8 mouse cellular contexts compared by ENCODE assay signal in genomic region chr2:154437191-154437527, GRCm38 (mm10). TPM values are rescaled to one million over a fixed set of nuclear protein-coding genes. Genes with fewer than 3 reads are reported as not detected.
DNase-seq lines count a peak whose midpoint lies in the region; ATAC-seq and TF ChIP-seq lines count a peak whose summit lies in the region.

No protein-coding gene starts in this region.

- H3K4me3 ChIP-seq in lung, embryonic 16.5 days (ENCODE audit: low read length): peak overlapping the region; percentile 98
- peak overlapping the region; percentile 77 for H3K4me3 ChIP-seq in embryonic fibroblast, embryonic 13.5 days (ENCODE audit: insufficient read depth, low read length)
- H3K4me3 ChIP-seq in limb, embryonic 10.5 days: peak overlapping the region; percentile 95
- peak overlapping the region; percentile 92 for H3K4me3 ChIP-seq in neural tube, embryonic 15.5 days (replicated peaks)

- peak overlapping the region; percentile 95 for H3K27ac ChIP-seq in lung, embryonic 16.5 days (ENCODE audit: low read length)
- H3K27ac ChIP-seq in embryonic fibroblast, embryonic 13.5 days (ENCODE audit: insufficient read depth, low read length): 0 out of 2 replicates have a peak overlapping the region, but pooled peaks have one; percentile 79
- peak overlapping the region; percentile 97 for H3K27ac ChIP-seq in limb, embryonic 10.5 days
- H3K27ac ChIP-seq in neural tube, embryonic 15.5 days (replicated peaks): no peak overlapping the region

- no peak for TF ChIP-seq POLR2A in embryonic fibroblast, embryonic 13.5 days (IDR thresholded peaks at IDR 0.05; ENCODE audit: low read depth, low read length)

- TF ChIP-seq CTCF in embryonic fibroblast, embryonic 13.5 days (IDR thresholded peaks at IDR 0.05; ENCODE audit: borderline replicate concordance, insufficient read depth, low read length): no peak

- no peaks in the 10 kb centered on the region for H3K36me3 ChIP-seq in lung, embryonic 16.5 days (ENCODE audit: control insufficient read depth, insufficient read depth, low read length)
- H3K36me3 ChIP-seq in limb, embryonic 10.5 days: peaks cover 2% of the 10 kb centered on the region; the same call in 1 of the 2 replicates
- H3K36me3 ChIP-seq in neural tube, embryonic 15.5 days: no peaks in the 10 kb centered on the region

- 10% methylated on average over 7 of the region's 7 CpGs for WGBS in lung, embryonic 16.5 days
- WGBS in limb, embryonic 10.5 days: 19% methylated on average over 7 of the region's 7 CpGs
- 11% methylated on average over 7 of the region's 7 CpGs for WGBS in neural tube, embryonic 15.5 days

- no peak for ATAC-seq in lung, embryonic 16.5 days (ENCODE audit: low read depth)
- ATAC-seq in neural tube, embryonic 15.5 days (ENCODE audit: low FRiP score): no peak

- H3K4me2 ChIP-seq in lung, embryonic 16.5 days (ENCODE audit: low read depth, low read length): peak overlapping the region; percentile 68
- peak overlapping the region; percentile 59 for H3K4me2 ChIP-seq in neural tube, embryonic 15.5 days

- H3K9me3 ChIP-seq in lung, embryonic 16.5 days (ENCODE audit: control insufficient read depth, low read length): no peaks in the 10 kb centered on the region
- no peaks in the 10 kb centered on the region for H3K9me3 ChIP-seq in limb, embryonic 10.5 days (replicated peaks)
- no peaks in the 10 kb centered on the region for H3K9me3 ChIP-seq in neural tube, embryonic 15.5 days (replicated peaks)

- H3K9ac ChIP-seq in lung, embryonic 16.5 days (ENCODE audit: low read length): peak overlapping the region; percentile 99
- peak overlapping the region; percentile 96 for H3K9ac ChIP-seq in neural tube, embryonic 15.5 days (replicated peaks)

- DNase-seq in lung, postnatal 25 days (ENCODE audit: low spot score): no peak
- no peak for DNase-seq in limb, embryonic 10.5 days (ENCODE audit: low spot score)
- no peak for DNase-seq in adrenal gland, postnatal 10 days
- no peak for DNase-seq in embryo, embryonic 11 days
- no peak for DNase-seq in spleen, adult 18-20 months

- H3K4me1 ChIP-seq in lung, embryonic 16.5 days (replicated peaks; ENCODE audit: control insufficient read depth, insufficient read depth, low read length): peaks cover 12% of the 10 kb centered on the region
- peaks cover 6% of the 10 kb centered on the region; the same call in 1 of the 2 replicates for H3K4me1 ChIP-seq in embryonic fibroblast, embryonic 13.5 days (ENCODE audit: control insufficient read depth, insufficient read depth, low read length)
- H3K4me1 ChIP-seq in limb, embryonic 10.5 days: peaks cover 27% of the 10 kb centered on the region
- peaks cover 31% of the 10 kb centered on the region for H3K4me1 ChIP-seq in neural tube, embryonic 15.5 days

- H3K27me3 ChIP-seq in lung, embryonic 16.5 days (ENCODE audit: control insufficient read depth, insufficient read depth, low read depth, low read length): no peaks in the 10 kb centered on the region
- no peaks in the 10 kb centered on the region for H3K27me3 ChIP-seq in limb, embryonic 10.5 days (ENCODE audit: low read depth, poor library complexity, severe bottlenecking)
- no peaks in the 10 kb centered on the region for H3K27me3 ChIP-seq in neural tube, embryonic 15.5 days (replicated peaks)

RNA-seq across cellular contexts. Expression of gene Cbfa2t2, which starts 0.9 kb away (rescaled TPM):
- polyA plus RNA-seq in lung, embryonic 16.5 days (2015; fragmentation: Nextera tagmentation; extraction: Ambion mirVana): 34.0 and 34.9 TPM in 2 replicates
- 36.8 and 47.6 TPM in 2 replicates for polyA plus RNA-seq in embryonic fibroblast, embryonic 13.5 days (2011; ENCODE audit: insufficient read length, low read depth, missing spikeins)
- 54.0 and 59.2 TPM in 2 replicates for polyA plus RNA-seq in limb, embryonic 10.5 days (2016; fragmentation: Nextera tagmentation; extraction: Ambion mirVana)
- 35.3 and 36.1 TPM in 2 replicates for polyA plus RNA-seq in neural tube, embryonic 15.5 days (2015; fragmentation: Nextera tagmentation; extraction: Ambion mirVana)
- 10 to 100 TPM; 23.9 to 35.6 TPM for total RNA-seq in adrenal gland, postnatal 10 days (2021)

RNA-seq across cellular contexts. Expression of gene Snta1, which starts 29.3 kb away (rescaled TPM):
- polyA plus RNA-seq in lung, embryonic 16.5 days (2015; fragmentation: Nextera tagmentation; extraction: Ambion mirVana): 8.2 and 8.4 TPM in 2 replicates
- polyA plus RNA-seq in embryonic fibroblast, embryonic 13.5 days (2011; ENCODE audit: insufficient read length, low read depth, missing spikeins): 17.1 and 18.5 TPM in 2 replicates
- 2.8 and 3.2 TPM in 2 replicates for polyA plus RNA-seq in limb, embryonic 10.5 days (2016; fragmentation: Nextera tagmentation; extraction: Ambion mirVana)
- 12.1 and 12.7 TPM in 2 replicates for polyA plus RNA-seq in neural tube, embryonic 15.5 days (2015; fragmentation: Nextera tagmentation; extraction: Ambion mirVana)
- total RNA-seq in adrenal gland, postnatal 10 days (2021): 10 to 100 TPM; 29.0 to 31.9 TPM
